Mouse (Mus musculus): ENCODE measurements at regions not wholly inside any gene's neighbourhood (a gene's known extent, or its start where the extent isn't known, plus 50 kb on each side); places are given as distances from the start of the nearest gene placed in this dataset.

DNA sequence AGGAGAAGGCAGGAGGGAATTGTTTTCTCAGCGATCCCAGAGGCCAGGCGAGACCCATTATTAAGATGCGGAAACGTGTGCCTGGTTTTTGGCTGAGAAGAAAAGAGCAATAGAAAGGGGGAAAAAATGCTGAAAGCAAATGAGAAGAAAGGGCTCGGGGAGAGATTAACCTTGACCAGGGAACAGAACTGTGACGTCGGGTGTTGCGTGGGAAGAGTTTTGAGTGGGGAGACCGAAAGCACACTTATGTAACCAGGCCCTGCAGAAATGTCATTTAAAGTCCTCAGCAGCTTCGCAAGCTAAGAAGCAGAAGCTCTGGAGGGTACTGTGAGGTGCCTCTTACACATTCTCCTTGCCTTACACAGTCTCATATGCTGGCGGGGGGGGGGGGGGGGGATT, 111.0 kb upstream of the Frmd6 start:
- no peak for TF ChIP-seq CTCF (IDR thresholded peaks at IDR 0.05; ENCODE audit: borderline replicate concordance, control insufficient read depth, extremely low read depth, insufficient read depth, low read length, poor library complexity)
- no peak for TF ChIP-seq POLR2A (IDR thresholded peaks at IDR 0.05; ENCODE audit: control insufficient read depth, extremely low read depth, insufficient read depth, low read length, poor library complexity)

Data from thymus, adult 2 months (tissue).